Mouse (Mus musculus): Measurements from ENCODE around the gene Aqp1. TPM values are rescaled to one million over a fixed set of nuclear protein-coding genes. Genes with fewer than 3 reads are reported as not detected.

Gene Aqp1
- polyA plus RNA-seq (2014; fragmentation: Illumina TruSeq; extraction: RNeasy Lipid Tissue Mini Kit (QIAGEN cat#74804)): 8.2 TPM

GRCm38 (mm10) chr6:55335989-55336514, at the start of gene Aqp1:
Gene Aqp1 (plus strand): TSS chr6:55336432.

DNA sequence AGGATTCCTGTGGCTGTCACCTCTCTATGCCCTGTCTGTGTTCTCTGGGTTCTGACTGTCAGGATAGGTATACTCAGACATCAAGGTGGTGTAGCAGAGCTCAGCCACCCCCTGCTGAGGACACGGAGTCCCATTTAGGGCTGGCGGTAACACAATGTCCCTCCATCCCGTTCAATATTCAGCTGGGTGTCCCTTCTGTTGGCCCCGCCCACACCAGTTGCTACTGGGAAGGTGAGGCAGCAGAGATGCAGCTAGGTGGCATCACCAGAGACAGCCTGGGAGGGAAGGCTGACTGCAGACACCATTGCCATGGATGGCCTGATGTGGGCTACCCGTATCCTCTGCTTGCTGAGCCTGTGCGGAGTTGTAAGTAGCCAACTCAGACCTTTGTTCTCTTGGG, 39.8 kb downstream of the Aqp1 start, which contains the start of gene Ghrhr:
Ghrhr (plus strand) TSS at position 220 of the 400 bp plus-strand sequence.

Other genes with a start within 250 kb of the Aqp1 start
- gene Crhr2, start 203.4 kb upstream of the Aqp1 start, polyA plus RNA-seq (2014; fragmentation: Illumina TruSeq; extraction: RNeasy Lipid Tissue Mini Kit (QIAGEN cat#74804)): not detected
- gene Inmt, start 161.4 kb upstream of the Aqp1 start, polyA plus RNA-seq (2014; fragmentation: Illumina TruSeq; extraction: RNeasy Lipid Tissue Mini Kit (QIAGEN cat#74804)): 4.4 TPM
- gene Mindy4, start 133.0 kb upstream of the Aqp1 start, polyA plus RNA-seq (2014; fragmentation: Illumina TruSeq; extraction: RNeasy Lipid Tissue Mini Kit (QIAGEN cat#74804)): 5.2 TPM
- not detected for gene Ghrhr, start 39.9 kb downstream of the Aqp1 start, polyA plus RNA-seq (2014; fragmentation: Illumina TruSeq; extraction: RNeasy Lipid Tissue Mini Kit (QIAGEN cat#74804))
- 2.9 TPM for gene Adcyap1r1, start 115.5 kb downstream of the Aqp1 start, polyA plus RNA-seq (2014; fragmentation: Illumina TruSeq; extraction: RNeasy Lipid Tissue Mini Kit (QIAGEN cat#74804))

All from ovary, adult 10 weeks (tissue).